Mouse (Mus musculus) layer of hippocampus, adult 9-10 months (tissue): Measurements from ENCODE around the gene Upk3bl.
"Not testable (repeated sequence)": the region's sequence is repeated elsewhere in the genome, so short reads cannot be mapped to it uniquely, and the experiment has no call there.

ENCODE experiments used
- DNase-seq: peaks from one replicate; pipeline ENCODE4 v3.0.0; 2022; ENCODE audit warnings: low spot score

Upk3bl gene

DNA sequence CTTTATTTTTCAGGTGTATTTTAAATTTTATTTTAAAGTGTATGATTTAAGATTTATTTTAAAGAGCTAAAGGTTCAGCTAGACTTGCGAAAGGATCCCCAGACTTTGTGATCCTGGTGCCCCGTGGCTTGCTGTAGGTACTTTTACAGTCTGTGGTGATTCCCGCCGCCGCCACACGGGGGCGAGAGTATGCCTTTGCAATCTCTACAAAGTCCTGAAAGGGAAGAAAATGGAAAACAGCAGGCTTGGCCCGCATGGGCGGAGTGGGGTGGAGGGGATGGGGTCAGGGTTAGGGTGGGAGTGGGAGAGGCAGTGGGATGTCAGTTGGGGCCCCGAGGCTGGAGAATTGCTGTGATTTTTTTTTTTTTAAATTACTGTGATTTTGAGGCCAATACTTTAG lies 8.3 kb upstream of the Upk3bl start:
- peak; percentile 66 for DNase-seq

DNA sequence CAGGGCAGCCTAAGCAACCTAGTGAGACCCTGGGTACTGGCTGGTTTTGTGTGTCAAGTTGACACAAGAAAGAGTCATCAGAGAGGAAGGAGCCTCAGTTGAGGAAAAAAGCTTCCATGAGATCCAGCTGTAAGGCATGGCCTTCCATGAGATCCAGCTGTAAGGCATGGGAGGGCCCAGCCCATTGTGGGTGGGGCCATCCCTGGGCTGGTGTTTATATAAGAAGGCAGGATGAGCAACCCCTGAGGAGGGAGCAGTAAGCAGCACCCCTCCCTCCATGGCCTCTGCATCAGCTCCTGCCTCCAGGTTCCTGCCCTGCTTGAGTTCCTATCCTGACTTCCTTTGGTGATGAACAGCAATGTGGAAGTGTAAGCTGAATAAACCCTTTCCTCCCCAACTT lies 5.8 kb upstream of the Upk3bl start:
- not testable (repeated sequence) for DNase-seq

DNA sequence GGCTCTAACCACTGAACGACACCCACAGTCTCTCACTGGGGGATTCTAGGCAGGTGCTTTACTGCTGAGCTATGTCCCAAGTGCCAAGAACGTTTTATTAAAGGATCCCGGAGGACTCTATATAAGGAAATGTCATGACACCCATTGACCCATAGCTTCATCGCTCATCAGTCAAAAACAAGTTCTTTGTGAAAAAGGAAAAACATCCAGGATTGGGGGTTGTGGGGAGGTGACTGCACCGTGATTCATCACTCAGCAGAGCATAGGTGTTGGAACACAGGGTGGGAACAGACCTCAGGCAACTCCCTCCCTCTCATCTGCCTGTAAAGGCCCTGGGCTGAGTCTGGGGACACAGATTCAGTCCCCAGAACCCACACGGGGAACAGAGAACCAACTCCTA lies 4.4 kb upstream of the Upk3bl start:
- DNase-seq, result no peak

DNA sequence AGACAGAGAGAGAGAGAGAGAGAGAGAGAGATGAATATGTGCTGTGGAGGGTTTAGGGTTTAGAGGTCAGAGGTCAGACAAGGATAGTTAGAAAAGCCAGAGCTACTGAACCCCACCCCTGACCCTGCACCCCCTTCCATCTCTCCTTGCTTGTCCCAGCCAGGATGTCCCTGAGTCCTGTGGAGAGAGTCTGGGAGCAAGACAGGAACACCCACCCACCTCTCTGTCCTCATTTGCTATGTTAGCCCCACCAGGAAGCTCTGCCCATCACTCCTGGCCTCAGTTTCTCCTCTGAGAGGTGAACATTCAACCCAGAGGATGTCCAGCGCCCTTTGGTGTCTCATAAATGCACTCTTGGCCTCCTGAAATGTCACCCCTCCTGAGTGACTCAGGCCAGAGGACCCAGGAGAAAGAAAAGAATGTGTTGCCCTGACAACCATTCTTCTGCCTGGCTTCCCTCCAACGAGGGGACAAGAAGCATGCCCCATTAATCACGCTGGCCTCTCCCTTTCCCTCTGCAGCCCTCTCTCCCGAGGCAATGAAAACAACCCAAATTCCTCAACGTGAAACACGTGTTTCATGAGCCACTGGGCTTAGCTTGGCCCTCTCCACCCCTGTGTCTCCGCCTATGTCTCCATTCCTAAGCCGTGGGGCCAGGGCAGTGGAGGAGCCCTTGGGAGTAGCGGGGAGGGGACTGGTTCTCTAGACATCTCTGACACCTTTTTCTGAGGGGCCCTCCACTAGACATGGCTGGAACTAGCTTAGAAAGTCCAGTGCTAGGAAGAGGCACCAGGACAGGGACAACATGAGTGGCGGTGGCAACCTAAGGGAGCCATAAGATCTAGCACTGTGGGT lies 2.8 kb upstream of the Upk3bl start:
- DNase-seq, result no peak

- no peak for DNase-seq
These were observed 1.2 kb upstream of the Upk3bl start for GRCm38 (mm10) chr5:136052861-136053655.

DNA sequence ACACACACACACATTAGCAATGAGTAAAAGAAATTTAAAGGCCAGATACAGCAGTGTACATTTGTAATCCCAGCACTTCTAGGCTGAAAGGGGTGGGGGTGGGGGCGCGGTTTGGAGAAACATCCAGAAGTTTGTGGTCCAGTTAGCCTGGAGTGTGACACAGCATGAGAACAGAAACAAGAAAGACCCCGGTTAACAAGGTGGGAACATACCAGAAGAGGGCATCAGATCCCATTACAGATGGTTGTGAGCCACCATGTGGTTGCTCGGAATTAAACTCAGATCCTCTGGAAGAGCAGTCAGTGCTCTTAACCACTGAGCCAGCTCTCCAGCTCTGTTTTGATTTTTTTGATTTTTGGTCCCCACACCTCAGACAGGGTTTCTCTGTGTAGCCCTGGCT lies 1.8 kb downstream of the Upk3bl start:
- no peak for DNase-seq

- no peak for DNase-seq
These were observed 2.8 kb downstream of the Upk3bl start for GRCm38 (mm10) chr5:136057085-136057484.

DNA sequence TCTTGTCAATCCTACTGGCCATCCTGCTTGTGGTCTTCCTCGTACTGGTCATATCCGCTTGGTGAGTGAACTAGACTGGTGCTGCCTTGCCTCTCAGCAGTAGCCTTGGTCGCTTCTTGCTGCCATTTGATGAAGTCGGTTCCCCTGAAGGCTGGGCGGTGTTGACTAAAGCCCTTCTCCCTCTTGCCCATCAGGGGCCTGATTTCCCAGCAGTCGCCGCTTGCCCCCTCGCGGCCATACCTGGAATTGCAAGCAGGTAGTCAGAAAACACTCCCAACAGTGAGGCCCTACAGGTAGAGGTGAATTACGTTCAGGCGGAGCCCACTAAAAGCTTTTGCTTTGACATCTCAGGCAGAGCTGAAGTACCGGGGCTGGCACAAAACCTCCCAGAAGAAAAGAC lies 7.3 kb downstream of the Upk3bl start:
- DNase-seq, result peak; percentile 48

GRCm38 (mm10) chr5:136063920-136064319 lies 9.6 kb downstream of the Upk3bl start:
- no peak for DNase-seq

GRCm38 (mm10) chr5:136066404-136067148 lies 12.3 kb downstream of the Upk3bl start:
- DNase-seq, result not testable (repeated sequence)

DNA sequence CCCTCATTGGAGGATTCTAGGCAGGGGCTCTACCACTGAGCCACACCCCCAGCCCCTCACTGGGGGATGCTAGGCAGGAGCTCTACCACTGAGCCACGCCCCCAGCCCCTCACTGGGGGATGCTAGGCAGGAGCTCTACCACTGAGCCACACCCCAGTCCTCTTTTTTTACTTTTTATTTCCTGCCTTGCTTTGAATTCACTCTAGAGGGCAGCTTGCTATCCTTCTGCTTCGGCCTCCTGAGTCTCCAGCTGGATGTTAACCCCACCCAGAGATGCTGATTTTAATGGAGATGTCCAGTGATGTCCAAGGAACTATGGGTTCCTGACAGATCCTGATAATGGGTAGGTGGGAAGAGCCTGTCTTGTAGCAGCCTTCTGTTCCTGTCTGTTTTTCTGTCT lies 15.1 kb downstream of the Upk3bl start:
- DNase-seq, result no peak

DNA sequence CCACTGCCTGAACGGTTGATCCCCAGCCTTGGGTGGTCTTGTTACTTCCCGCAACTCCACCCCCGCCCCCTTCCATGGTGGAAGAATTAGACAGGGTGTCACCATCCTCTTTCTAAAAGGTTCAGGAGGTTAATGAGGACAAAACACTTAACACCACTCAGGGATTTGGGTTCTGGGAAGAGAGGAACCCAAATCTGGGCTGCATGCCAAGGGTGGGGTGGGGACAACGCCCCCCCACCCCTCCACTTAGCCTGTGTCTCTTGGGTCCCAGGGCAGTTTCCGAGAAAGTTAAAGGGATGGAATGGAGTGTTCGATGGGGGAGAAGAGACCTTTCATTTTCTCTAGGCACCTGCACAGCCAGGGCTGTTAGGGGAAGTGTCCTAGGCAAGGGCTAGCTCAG lies 18.8 kb downstream of the Upk3bl start:
- DNase-seq, result no peak

GRCm38 (mm10) chr5:136073526-136073925 lies 19.2 kb downstream of the Upk3bl start:
- no peak for DNase-seq

- DNase-seq, result no peak
These were observed 20.8 kb downstream of the Upk3bl start for GRCm38 (mm10) chr5:136075076-136075475.

- no peak for DNase-seq
These were observed 22.0 kb downstream of the Upk3bl start for GRCm38 (mm10) chr5:136076284-136076683.

DNA sequence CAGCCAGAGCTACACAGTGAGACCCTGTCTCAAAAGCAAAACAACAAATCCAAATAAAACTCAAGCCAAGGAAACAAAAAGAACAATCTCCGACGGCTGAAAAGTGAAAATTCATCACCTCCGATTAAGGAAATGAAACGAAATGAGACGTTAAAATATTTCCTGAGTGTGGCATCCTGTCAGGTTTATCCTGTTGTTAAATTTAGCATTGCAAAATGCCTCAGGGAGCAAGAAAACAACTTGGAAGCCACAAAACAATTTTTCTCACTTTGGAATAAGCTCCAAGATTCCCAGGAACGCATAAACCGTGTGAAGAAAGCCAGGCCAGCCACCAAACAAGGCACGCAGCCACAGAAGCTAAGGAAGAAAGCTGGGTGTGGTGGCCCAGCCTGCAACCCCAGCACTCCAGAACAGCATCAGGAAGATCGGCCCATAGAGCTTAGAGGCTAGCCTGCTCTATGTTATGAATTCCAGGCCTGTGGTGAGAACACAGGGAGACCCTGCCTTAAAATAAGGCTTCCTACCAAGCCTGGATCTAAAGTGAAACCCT lies 22.8 kb downstream of the Upk3bl start:
- DNase-seq, result no peak

DNA sequence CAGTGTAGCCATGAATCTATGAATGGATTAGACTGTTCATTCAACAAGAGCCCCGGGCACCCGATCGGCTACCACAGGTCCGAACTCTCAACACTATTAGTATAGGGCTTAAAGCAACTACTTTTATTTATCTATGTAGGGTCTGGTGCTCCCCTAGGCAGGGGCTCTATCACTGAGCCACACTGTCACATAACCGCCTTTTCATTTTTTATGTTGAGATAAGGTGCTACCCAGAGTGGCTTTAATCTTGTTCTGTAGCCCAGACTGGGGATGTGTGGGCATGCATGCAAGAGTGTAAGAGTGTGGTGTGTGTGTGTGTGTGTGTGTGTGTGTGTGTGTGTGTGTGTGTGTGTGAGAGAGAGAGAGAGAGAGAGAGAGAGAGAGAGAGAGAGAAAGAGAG lies 23.8 kb downstream of the Upk3bl start:
- no peak for DNase-seq

GRCm38 (mm10) chr5:136082345-136082744 lies 28.1 kb downstream of the Upk3bl start:
- no peak for DNase-seq

DNA sequence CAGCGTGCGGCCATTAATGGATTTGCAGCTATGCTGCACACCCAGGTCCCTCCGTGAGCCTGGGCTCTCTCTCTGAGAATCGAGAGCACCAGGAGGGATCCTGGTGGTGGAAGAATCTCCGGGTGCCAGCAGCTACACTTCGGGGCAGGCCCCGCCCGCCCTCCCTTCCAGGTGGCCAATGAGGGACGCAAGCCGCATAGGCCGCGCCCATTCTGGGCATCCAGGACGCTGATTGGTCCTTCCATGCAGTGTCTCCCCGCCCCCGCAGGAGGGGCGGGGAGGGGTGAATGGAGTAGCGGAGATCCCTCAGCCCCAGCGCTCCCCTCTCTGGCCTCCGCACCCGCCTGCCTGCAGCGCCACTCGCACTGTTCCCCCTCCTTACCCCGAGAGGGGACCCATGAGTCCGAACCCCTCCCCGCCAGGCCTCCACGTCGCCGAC lies 29.4 kb downstream of the Upk3bl start, which contains the start of gene Rasa4:
Gene Rasa4 (plus strand): TSS at position 248 of the 439 bp plus-strand sequence.
- peak; percentile 71 for DNase-seq

DNA sequence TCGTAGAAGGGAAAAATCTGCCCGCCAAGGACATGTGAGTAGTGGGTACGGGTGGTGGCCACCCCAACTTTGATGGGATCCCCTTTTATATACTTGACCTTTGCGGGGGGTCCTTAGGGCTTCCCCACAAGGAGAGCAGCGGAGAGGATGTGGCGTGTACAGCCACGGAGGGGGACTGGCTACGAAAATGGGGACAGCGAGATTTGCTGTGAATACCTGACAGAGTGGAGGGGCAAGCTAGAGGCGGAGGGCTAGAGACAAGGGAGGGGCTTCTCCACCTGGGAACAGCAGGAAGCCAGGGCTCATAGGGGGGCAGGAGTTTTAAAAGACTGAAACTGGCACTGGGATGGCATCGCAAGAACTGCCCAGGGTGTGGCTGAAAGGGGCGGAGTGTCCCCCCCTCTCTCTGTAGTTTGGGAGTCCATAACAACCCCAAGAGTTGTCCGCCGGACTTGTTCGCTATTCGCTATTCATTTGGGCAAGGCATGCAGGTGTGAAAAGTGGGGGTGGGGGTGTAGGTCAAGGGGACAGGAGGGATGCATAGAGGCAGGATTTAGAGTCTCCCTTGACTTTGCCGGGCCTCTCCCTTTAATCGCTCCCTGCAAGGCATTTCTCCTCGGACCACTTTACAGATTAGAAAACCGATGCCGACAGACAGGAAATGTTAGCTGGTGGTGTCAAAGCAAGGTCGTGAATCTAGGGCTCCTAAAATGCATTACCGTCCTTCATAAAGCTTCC lies 30.0 kb downstream of the Upk3bl start:
- DNase-seq, result no peak

DNA sequence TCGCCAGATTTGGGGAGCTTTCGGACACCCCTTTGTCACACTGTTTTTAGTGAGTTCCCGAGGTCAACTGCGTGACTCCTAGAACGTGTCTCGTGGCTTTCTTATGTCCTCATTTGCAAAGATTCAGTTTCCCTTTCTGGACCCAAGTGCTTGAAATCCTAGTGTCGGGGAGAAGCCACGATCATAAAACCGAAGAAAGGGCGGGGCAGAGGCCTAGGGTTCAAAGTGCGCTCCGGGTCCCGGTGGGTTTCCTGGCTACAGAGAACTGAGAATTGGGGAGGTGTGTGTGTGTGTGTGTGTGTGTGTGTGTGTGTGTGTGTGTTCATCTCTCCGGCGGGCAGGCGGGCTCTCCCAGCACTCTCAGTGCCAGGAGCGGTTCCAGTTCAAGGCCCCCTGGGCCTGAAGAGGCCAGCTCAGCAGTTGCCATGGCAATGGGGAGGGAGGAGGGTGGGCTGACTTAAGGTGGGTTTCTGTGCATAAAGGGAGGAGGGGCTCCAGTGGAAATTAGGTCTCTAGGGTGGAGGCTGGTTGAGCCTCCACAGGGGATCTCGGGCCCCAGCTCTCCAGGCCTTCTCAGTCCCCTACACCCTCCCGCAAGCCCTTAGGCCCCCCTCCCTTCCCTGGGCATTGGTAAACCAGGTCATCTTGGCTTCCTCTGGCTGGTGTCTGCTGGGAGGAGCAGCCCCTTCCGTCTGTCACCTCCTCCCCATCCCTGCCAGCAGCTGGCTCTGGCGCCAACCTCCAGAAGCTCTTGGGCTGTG lies 30.8 kb downstream of the Upk3bl start:
- no peak for DNase-seq
